Mouse (Mus musculus) embryonic facial prominence, embryonic 10.5 days (tissue): ENCODE data around the gene Frs2. TPM values are rescaled to one million over a fixed set of nuclear protein-coding genes. Genes with fewer than 3 reads are reported as not detected.

ENCODE experiments used
- DNase-seq: peaks from one replicate; pipeline ENCODE4 v3.0.0-alpha.2; 2017; ENCODE audit warnings: low spot score
- H3K27ac ChIP-seq: fragments of 300-500 bp; sonication (generic); replicated peaks from 2 replicates; pipeline ENCODE4 v1.5.1; 2016; ENCODE audit warnings: mild to moderate bottlenecking
- H3K27me3 ChIP-seq: fragments of 300-500 bp; sonication (generic); replicated peaks from 2 replicates; pipeline ENCODE4 v1.6.1; 2016; ENCODE audit warnings: low read depth, mild to moderate bottlenecking; ENCODE audit not compliant: poor library complexity, severe bottlenecking
- H3K36me3 ChIP-seq: fragments of 300-500 bp; sonication (generic); replicated peaks from 2 replicates; pipeline ENCODE4 v1.6.1; 2016; ENCODE audit warnings: mild to moderate bottlenecking, moderate library complexity
- H3K4me1 ChIP-seq: fragments of 300-500 bp; sonication (generic); 2 replicates; pipeline ENCODE4 v1.6.1; 2016
- H3K4me3 ChIP-seq: fragments of 300-500 bp; sonication (generic); 2 replicates; pipeline ENCODE4 v1.5.1; 2016; ENCODE audit warnings: mild to moderate bottlenecking, moderate library complexity
- H3K9me3 ChIP-seq: fragments of 300-500 bp; sonication (generic); 2 replicates; pipeline ENCODE4 v1.6.1; 2016; ENCODE audit warnings: mild to moderate bottlenecking
- WGBS: fragments of 180-500 bp; shearing (Covaris S2); methylation state at CpG from one replicate; pipeline ENCODE4 v1.1.7; 2016; 5-methylcytosine and 5-hydroxymethylcytosine counted together
- polyA plus RNA-seq: library from polyadenylated mRNA; unstranded; fragments of >200 nt; fragmentation: Nextera tagmentation; extraction: Ambion mirVana; gene quantifications from 2 replicates; pipeline ENCODE4 v1.2.1, GENCODE M21; 2016

Gene Frs2
- polyA plus RNA-seq, 1 experiment from 2014 or later, result 21.6 TPM

- Histone ChIP-seq H3K27me3 (no peaks in the 10 kb centered on the region), H3K4me1 (0 out of 2 replicates have a peak, but pooled peaks cover 4% of the 10 kb centered on the region), H3K4me3 (no peak overlapping the region), H3K36me3 (no peaks in the 10 kb centered on the region), H3K9me3 (no peaks in the 10 kb centered on the region), H3K27ac (no peak overlapping the region)
- WGBS, result 44% methylated on average over 11 of the region's 11 CpGs
- DNase-seq, result no peak
Measured at GRCm38 (mm10) chr10:117162662-117163061, 14.3 kb upstream of the Frs2 start.

- H3K4me3 ChIP-seq, result no peak overlapping the region
- 85% methylated on average over 11 of the region's 11 CpGs for WGBS
- 0 out of 2 replicates have a peak, but pooled peaks cover 4% of the 10 kb centered on the region for H3K4me1 ChIP-seq
- no peaks in the 10 kb centered on the region for H3K36me3 ChIP-seq
- no peak overlapping the region for H3K27ac ChIP-seq
- DNase-seq, result no peak
- H3K9me3 ChIP-seq, result no peaks in the 10 kb centered on the region
- H3K27me3 ChIP-seq, result no peaks in the 10 kb centered on the region
Measured at GRCm38 (mm10) chr10:117160099-117160498, 11.8 kb upstream of the Frs2 start.

DNA sequence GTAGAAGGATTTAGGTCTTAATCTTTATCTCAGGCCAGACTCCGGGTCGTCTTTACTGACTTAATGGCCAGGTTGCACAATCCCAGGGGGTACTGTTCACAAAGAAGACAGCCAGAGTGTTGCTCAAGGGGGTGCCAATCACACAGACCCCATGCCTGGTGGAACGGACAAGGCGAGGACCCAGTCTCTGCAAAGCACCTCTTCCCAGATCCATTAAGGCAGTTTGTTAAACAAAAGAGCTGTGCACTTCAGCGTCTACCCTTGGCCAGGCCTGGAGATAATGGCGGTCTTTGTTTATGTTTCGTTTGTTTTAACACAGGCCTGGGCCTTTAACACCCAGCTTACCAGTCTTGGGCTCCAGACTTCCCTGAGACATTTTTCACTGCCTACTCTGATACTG is 3.9 kb upstream of the Frs2 start:
- H3K27me3 ChIP-seq, result peaks cover 12% of the 10 kb centered on the region
- peaks cover 35% of the 10 kb centered on the region for H3K4me1 ChIP-seq
- peak overlapping the region; percentile 51 for H3K27ac ChIP-seq
- peak; percentile 29 for DNase-seq
- WGBS, result 10% methylated on average over 7 of the region's 7 CpGs
- H3K4me3 ChIP-seq, result no peak overlapping the region
- no peaks in the 10 kb centered on the region for H3K9me3 ChIP-seq
- H3K36me3 ChIP-seq, result no peaks in the 10 kb centered on the region

DNA sequence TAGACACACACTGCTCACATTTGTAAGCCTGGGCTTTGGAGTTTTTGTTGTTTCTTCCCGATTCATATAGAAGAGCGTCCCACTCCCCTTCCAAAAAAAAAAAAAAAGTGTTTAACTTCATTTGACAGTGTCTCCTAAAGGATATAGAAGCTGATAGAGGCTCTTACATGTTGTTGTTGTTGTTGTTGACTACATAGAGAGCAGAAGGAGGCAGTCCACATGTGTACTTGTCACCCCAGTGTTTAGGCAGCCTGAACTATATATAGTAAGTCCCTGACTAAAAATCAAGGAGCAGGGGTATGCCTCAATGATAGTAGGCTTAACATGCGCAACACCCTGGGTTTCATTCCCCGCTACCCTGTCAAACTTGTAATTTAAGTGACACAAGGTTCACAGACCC is 3.3 kb upstream of the Frs2 start:
- Histone ChIP-seq H3K27me3 (peaks cover 12% of the 10 kb centered on the region), H3K9me3 (no peaks in the 10 kb centered on the region), H3K4me1 (peaks cover 39% of the 10 kb centered on the region), H3K27ac (no peak overlapping the region; the same call in 1 of the 2 replicates), H3K36me3 (no peaks in the 10 kb centered on the region), H3K4me3 (no peak overlapping the region)
- DNase-seq, result no peak
- 43% methylated on average over 4 of the region's 4 CpGs for WGBS

GRCm38 (mm10) chr10:117151241-117151640 is 2.9 kb upstream of the Frs2 start:
- WGBS, result 6% methylated on average over 11 of the region's 11 CpGs

GRCm38 (mm10) chr10:117150764-117151163 is 2.4 kb upstream of the Frs2 start:
- Histone ChIP-seq H3K36me3 (no peaks in the 10 kb centered on the region), H3K9me3 (no peaks in the 10 kb centered on the region), H3K27me3 (peaks cover 12% of the 10 kb centered on the region), H3K4me1 (peaks cover 46% of the 10 kb centered on the region), H3K27ac (no peak overlapping the region), H3K4me3 (peak overlapping the region; percentile 98; the same call in 1 of the 2 replicates)
- 11% methylated on average over 10 of the region's 10 CpGs for WGBS
- peak; percentile 23 for DNase-seq

More at GRCm38 (mm10) chr10:117151241-117151640, 2.9 kb upstream of the Frs2 start:
- H3K36me3 ChIP-seq, result no peaks in the 10 kb centered on the region
- H3K4me1 ChIP-seq, result peaks cover 44% of the 10 kb centered on the region
- peaks cover 12% of the 10 kb centered on the region for H3K27me3 ChIP-seq
- DNase-seq, result peak; percentile 25
- H3K4me3 ChIP-seq, result peak overlapping the region; percentile 26; the same call in 1 of the 2 replicates
- H3K9me3 ChIP-seq, result no peaks in the 10 kb centered on the region
- H3K27ac ChIP-seq, result no peak overlapping the region

DNA sequence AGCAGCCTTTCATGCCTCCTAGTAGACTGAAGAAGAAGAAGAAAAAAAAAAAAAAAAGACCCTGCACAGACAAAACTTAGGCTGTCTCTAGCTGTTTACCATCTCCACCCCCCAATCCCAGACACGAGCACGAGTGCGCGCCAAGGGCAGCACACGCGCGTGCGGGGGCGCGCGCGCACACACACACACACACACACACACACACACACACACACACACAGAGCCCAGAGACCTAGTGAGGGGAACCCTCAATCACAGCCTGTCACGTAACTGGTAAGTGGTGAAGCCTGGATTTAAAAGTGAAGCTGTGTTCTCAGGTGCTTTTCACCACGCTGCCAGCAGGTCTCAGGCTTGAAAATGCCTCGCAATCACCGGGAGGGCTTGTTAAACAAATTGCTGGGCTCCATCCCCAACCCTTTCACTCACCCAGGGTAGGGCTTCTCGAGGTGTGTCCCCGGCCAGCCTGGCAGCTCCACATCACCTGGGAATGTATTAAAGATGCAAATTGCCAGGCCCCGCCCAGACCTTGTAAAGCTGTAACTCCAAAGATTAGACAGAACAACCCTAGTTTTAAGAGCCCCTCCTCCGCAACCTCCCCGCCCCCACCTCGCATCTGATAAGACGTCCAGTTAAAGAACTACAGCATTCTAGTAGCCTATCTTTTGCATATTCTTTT is 1.7 kb upstream of the Frs2 start:
- whole genome bisulfite sequencing, result under 1% methylated on average over 23 of the region's 23 CpGs
- Histone ChIP-seq H3K4me1 (peaks cover 48% of the 10 kb centered on the region), H3K27me3 (peaks cover 12% of the 10 kb centered on the region), H3K36me3 (no peaks in the 10 kb centered on the region), H3K9me3 (no peaks in the 10 kb centered on the region), H3K4me3 (peak overlapping the region; percentile 98), H3K27ac (no peak overlapping the region; the same call in 1 of the 2 replicates)
- peak; percentile 60 for DNase-seq

- 14% methylated on average over 7 of the region's 7 CpGs for WGBS
Measured at GRCm38 (mm10) chr10:117149241-117149640, 907 bp upstream of the Frs2 start.

GRCm38 (mm10) chr10:117147463-117148360 is 622 bp downstream of the Frs2 start:
- Histone ChIP-seq H3K27ac (peak overlapping the region; percentile 96), H3K9me3 (no peaks in the 10 kb centered on the region), H3K27me3 (peaks cover 12% of the 10 kb centered on the region), H3K36me3 (no peaks in the 10 kb centered on the region), H3K4me3 (peak overlapping the region; percentile 98), H3K4me1 (peaks cover 52% of the 10 kb centered on the region)
- under 1% methylated on average over 71 of the region's 72 CpGs for WGBS
- no peak for DNase-seq

More at GRCm38 (mm10) chr10:117149241-117149640, 907 bp upstream of the Frs2 start:
- H3K4me1 ChIP-seq, result peaks cover 52% of the 10 kb centered on the region
- peaks cover 12% of the 10 kb centered on the region for H3K27me3 ChIP-seq
- H3K4me3 ChIP-seq, result peak overlapping the region; percentile 98
- DNase-seq, result no peak
- H3K9me3 ChIP-seq, result no peaks in the 10 kb centered on the region
- H3K27ac ChIP-seq, result no peak overlapping the region; the same call in 1 of the 2 replicates
- no peaks in the 10 kb centered on the region for H3K36me3 ChIP-seq

DNA sequence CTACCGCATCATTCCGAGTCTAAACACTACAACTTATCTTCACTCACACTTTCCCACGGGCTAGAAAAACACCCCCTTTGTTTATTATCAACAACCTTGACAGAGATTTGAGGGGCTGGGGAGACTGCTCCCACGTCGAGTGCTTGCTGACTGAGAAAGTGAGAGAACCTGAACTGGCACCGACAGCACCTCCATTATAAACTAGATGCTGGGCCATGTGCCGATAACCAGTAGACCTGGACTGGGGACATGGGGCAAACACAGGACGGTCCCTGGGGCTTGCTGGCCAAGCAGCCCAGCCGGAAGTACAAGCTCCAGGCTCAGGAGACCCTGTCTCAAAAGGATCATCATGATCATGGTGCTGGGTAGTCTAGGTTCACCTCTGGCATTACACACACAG is 1.9 kb downstream of the Frs2 start:
- 68% methylated on average over 9 of the region's 9 CpGs for WGBS
- no peak for DNase-seq
- Histone ChIP-seq H3K36me3 (no peaks in the 10 kb centered on the region), H3K4me3 (peak overlapping the region; percentile 36), H3K4me1 (peaks cover 46% of the 10 kb centered on the region), H3K9me3 (no peaks in the 10 kb centered on the region), H3K27ac (no peak overlapping the region), H3K27me3 (peaks cover 6% of the 10 kb centered on the region)

GRCm38 (mm10) chr10:117145546-117146265 is 2.6 kb downstream of the Frs2 start:
- DNase-seq, result no peak
- WGBS, result 86% methylated on average over 8 of the region's 8 CpGs
- H3K9me3 ChIP-seq, result no peaks in the 10 kb centered on the region

DNA sequence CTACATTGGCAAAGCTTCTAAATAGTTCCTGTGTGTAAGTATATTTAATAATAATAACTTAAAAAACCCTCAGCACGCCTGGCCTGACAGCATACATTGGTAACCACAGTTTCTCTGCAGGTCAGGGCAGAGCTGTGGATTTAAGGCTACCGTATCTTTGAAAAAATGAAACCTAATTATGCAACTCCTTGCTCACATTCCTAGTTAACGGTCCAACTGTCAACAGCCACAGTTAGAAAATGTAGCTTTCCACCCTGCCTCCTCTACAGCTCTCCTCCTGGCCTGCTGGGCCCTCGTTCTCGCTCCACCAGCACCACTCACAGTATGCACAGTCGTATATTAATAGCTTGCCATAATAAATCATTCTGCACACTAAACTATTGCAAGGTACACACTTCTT is 3.7 kb downstream of the Frs2 start:
- Histone ChIP-seq H3K27me3 (no peaks in the 10 kb centered on the region; the same call in 1 of the 2 replicates), H3K27ac (no peak overlapping the region), H3K36me3 (no peaks in the 10 kb centered on the region), H3K4me1 (peaks cover 31% of the 10 kb centered on the region), H3K4me3 (no peak overlapping the region), H3K9me3 (no peaks in the 10 kb centered on the region)
- WGBS, result 83% methylated on average over 6 of the region's 6 CpGs
- no peak for DNase-seq

More at GRCm38 (mm10) chr10:117145546-117146265, 2.6 kb downstream of the Frs2 start:
- Histone ChIP-seq H3K27me3 (peaks cover 6% of the 10 kb centered on the region), H3K4me3 (no peak overlapping the region), H3K36me3 (no peaks in the 10 kb centered on the region), H3K4me1 (peaks cover 42% of the 10 kb centered on the region), H3K27ac (no peak overlapping the region)
